Mouse (Mus musculus): ENCODE data around the gene Kctd18.
A peak's percentile ranks its signal among the peaks of the same experiment; 100 is the strongest.

The Kctd18 gene

DNA sequence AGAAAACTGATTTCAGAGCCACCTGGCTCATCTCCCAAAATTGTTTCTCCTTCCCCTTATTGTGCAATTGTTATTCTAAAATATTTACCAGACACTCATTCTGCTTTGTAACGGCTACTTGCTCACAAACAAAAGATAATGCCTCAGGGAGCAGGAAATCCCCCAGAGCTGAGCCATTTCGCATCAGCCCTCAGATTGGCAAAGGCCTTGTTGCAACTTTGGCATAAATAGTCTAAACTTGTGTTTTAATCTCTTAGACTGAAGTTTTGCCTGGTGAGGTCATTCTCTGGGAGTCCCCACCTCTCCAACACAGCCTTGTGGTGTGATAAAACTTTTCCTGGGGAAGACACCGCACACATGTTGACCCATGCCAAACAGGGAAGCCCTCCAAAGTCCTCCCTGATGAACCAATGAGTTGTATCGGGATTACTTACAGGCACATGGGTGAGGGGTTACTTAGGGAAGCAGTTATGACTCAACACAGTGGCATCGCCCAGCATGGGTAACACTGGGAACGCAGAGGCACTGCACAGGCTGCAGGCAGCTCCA lies 29.6 kb downstream of the Kctd18 start:
- DNase-seq (ENCODE audit: low spot score), result no peak

GRCm38 (mm10) chr1:57976860-57977259 lies 41.9 kb downstream of the Kctd18 start:
- no peak for DNase-seq (ENCODE audit: low spot score)

DNA sequence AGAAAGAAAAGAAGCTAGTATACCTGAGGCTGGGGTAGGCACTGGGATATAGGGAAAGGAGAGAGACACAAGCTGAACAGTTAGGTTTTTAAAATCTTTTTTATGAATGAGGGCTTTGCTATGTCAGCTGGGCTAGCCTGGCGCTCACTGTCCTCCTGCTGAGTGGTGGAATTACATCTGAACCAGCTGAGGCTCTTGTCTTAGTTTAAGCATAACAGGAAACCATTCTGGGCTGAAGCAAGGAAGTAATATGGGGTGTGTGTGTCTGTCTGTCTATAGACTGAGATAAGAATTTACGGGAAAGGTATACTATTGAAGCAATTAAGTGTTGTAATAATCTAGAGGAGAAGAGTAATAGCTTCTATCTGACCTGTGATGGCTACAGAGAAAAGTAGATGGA lies 47.2 kb downstream of the Kctd18 start:
- no peak for DNase-seq (ENCODE audit: low spot score)

- DNase-seq (ENCODE audit: low spot score), result peak; percentile 89
Measured at GRCm38 (mm10) chr1:57969327-57970271, 49.2 kb downstream of the Kctd18 start.

DNA sequence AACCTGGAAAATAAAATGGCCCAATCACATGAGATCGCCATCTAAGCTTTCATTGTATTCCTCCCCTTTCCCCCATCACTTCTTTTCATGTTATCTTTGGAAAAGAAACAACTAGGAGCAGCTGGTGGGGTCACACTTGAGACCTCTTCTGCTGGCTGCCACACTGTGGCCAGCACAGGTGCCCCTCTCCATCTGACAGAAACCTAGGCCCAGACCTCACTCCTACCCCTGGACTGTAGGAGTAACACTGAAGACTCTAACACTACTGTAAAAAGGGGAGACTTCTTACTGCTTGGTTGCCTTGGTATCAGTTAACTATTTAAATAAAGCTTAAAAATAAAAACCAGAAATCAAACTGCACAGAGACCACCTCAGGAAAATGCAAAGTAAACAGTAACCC lies 63.0 kb downstream of the Kctd18 start:
- DNase-seq (ENCODE audit: low spot score), result no peak

GRCm38 (mm10) chr1:57954376-57954765 lies 64.4 kb downstream of the Kctd18 start:
- no peak for DNase-seq (ENCODE audit: low spot score)

DNA sequence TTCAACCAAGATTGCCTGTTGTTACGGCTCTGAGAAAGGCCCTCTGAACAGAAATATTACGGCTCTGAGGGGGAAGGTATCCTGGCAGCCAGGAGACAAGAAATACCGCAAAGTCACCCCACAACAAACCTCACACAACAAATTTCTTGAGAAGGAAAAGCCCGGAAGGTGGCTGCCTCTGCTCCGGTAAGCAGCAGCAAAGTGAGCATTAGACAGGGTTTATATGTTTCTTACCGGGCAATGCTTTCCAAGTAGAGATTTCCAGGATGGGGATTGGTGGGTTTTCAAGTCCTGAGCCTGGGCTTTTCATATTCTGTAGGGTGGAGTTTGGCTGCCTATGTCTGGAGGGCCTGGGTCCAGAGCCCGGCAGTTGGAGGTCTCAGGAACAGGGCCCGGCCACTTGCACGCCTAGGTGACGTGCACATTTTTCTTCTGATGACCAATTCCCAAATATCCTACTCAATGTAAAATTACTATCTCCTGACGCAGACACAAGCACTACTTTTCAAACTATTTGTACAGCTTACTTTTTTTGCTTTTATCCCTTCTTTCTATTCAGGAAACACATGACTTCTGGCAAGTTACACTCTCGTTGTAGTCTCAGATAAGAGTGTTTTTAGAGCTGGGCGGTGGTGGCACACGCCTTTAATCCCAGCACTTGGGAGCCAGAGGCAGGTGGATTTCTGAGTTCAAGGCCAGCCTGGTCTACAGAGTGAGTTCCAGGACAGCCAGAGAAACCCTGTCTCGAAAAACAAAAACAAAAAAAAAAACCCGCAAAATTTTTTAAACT lies 65.0 kb downstream of the Kctd18 start:
- DNase-seq (ENCODE audit: low spot score), result no peak

GRCm38 (mm10) chr1:57952509-57952908 lies 66.2 kb downstream of the Kctd18 start:
- no peak for DNase-seq (ENCODE audit: low spot score)

- DNase-seq (ENCODE audit: low spot score), result no peak
Measured at GRCm38 (mm10) chr1:57949716-57950115, 69.0 kb downstream of the Kctd18 start.

- DNase-seq (ENCODE audit: low spot score), result no peak
Measured at GRCm38 (mm10) chr1:57949195-57949594, 69.6 kb downstream of the Kctd18 start.

DNA sequence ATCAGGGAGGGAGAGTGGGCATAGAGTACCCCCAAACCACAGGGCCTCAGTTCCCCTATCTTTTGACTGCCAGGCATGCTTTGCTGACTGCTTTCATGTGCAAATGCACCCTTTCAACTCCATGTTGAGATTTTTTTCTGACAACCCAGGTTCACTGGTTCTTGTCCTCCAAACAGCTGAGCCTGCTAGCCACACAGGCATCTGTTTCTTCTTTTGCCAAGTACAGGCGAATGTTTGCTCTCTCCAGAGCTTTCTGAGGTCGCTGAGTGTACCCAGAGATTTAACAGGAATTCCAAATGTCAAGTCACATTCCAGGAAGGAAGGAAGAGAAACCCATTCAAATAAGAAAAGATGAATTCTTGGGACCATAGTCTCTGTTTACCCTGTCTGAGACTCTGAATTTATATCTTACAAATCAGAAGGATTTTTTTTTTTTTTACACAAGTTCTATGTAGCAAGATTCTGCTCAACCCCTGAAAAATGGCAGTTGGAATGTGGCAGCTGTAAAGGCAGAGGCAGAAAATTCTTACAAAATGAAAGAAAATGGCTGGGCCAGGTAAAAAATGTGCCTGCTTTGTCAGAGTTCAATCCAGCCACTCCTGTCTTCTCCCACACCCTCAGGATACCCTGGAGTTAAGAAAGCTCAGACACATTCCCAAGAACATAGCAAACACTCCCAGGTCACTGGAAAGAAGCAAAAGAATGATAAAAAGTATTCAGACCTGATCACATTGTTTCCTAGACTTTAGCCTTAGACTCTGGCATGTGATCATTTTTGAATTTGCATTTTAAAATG lies 71.0 kb downstream of the Kctd18 start:
- no peak for DNase-seq (ENCODE audit: low spot score)

DNA sequence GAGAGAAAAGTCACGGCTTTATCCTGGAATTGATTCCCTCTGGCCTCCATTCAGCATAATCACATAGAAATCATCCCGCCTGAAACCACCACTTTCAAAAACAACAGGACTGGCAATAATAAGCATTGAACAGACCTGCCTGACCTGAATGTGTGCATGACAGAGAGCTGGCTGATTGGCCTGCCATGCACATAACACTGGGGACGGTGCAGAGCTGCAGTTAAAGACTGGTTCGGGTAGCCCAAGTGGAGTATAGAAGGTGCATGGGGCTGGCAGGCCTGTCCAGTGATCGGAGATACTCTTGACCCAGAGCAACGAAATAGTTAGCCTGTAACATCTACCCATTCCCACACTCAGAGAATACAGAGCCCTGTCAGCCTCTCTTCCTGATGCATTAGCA lies 76.5 kb downstream of the Kctd18 start:
- no peak for DNase-seq (ENCODE audit: low spot score)

GRCm38 (mm10) chr1:57941734-57942133 lies 77.0 kb downstream of the Kctd18 start:
- DNase-seq (ENCODE audit: low spot score), result no peak

DNA sequence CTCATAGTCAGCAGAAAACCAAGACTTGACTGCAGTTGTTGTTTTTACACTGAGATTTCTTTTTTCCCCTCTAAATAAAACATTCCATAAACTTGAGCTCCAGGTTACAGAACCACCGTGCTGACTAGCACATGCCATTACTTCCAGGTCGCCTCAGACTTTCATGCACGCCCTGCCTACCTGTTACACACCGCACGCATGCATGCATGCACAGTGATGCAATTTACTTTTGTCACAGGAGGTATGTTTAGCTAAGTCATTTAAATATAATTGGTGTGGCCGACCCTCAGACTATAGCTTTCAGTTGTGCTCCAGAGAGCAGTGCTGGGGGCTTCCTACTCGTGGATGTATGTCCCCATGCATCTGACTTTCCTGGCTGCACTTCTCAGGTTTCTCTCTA lies 77.7 kb downstream of the Kctd18 start:
- no peak for DNase-seq (ENCODE audit: low spot score)

GRCm38 (mm10) chr1:57940691-57941090 lies 78.1 kb downstream of the Kctd18 start:
- DNase-seq (ENCODE audit: low spot score), result no peak

GRCm38 (mm10) chr1:57934287-57934686 lies 84.5 kb downstream of the Kctd18 start:
- no peak for DNase-seq (ENCODE audit: low spot score)

DNA sequence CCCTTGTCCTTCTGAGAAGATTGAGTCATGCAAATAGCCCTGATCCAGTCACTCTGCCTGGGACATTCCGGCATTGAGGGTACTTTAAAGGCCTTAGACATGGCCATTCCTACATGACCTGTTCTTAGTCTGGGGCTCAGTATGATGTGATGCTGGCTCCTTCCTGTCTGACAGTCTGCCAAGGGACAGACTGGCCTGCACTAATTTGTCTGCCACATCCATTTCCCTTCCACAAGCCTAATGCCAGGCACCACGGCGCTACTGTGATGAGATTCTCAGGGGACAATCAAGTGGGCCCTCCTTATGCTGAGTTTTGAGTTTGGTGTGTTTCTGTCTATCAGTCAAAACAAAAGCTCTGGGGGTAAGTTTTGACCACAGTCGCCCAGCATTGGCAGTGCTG lies 100.2 kb downstream of the Kctd18 start:
- no peak for DNase-seq (ENCODE audit: low spot score)

DNA sequence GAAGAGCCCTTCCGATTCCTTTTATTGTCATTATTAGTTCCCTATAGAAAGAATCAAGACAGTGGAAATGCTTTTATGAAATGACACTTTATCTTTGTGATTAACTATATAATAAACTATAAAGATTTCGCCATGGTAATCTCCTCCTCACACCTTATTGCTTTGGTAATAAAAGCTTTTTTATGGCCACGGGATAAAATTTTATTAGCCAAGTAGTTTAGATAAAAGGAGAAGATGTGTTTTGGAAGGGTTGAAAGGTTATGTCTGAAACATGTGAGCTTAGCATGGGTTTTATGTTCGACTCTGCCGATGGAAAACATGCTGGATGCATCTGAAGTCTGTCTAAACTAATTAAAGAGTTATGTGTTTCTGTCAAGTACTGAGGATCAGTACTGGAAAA lies 101.4 kb downstream of the Kctd18 start:
- DNase-seq (ENCODE audit: low spot score), result no peak

GRCm38 (mm10) chr1:57911561-57911960 lies 107.2 kb downstream of the Kctd18 start:
- DNase-seq (ENCODE audit: low spot score), result no peak

DNA sequence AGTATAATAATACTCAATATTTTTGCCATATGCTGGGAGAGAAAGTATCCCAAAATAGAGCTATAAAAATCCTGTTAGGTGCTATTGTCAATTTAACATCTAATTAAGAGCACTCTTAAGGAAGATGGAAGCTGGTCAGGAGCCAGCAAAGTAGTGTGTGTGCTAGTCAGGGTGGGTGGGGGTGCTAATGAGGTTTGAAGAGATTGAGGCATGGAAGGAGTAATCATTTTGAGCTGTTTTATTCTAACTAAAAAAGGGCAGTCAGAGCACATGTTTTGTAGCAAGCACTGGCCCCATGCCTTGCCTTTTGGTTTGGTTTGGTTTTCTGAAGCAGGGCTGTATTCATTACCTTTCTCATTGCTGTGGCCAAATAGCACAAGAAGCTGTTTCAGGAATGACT lies 112.4 kb downstream of the Kctd18 start:
- no peak for DNase-seq (ENCODE audit: low spot score)

GRCm38 (mm10) chr1:57905912-57906311 lies 112.8 kb downstream of the Kctd18 start:
- DNase-seq (ENCODE audit: low spot score), result no peak
